Comparison of ENCODE assay signal across 8 mouse cellular contexts in genomic region chr11:72042631-72043030, GRCm38 (mm10). TPM values are rescaled to one million over a fixed set of nuclear protein-coding genes. Genes with fewer than 3 reads are reported as not detected.
DNase-seq lines count a peak whose midpoint lies in the region; ATAC-seq and TF ChIP-seq lines count a peak whose summit lies in the region.

No protein-coding gene starts in this region.

- peak overlapping the region; percentile 85 for H3K4me2 ChIP-seq in liver, embryonic 12.5 days

- WGBS in cerebellum, adult 2 months, result 1% methylated on average over 14 of the region's 14 CpGs
- WGBS in thymus, adult 2 months, result 12% methylated on average over 14 of the region's 14 CpGs
- WGBS in liver, embryonic 12.5 days (ENCODE audit: insufficient replicate concordance), result 3% methylated on average over 14 of the region's 14 CpGs

- TF ChIP-seq CTCF in cerebellum, adult 2 months (IDR thresholded peaks at IDR 0.05; ENCODE audit: borderline replicate concordance, insufficient read depth, low read depth, low read length), result no peak
- TF ChIP-seq CTCF in thymus, adult 2 months (IDR thresholded peaks at IDR 0.05; ENCODE audit: borderline replicate concordance, control insufficient read depth, extremely low read depth, insufficient read depth, low read length, poor library complexity), result no peak

- no peak for DNase-seq in cerebellum, adult 2 months
- DNase-seq in cerebellum, adult 11-12 months, result no peak
- no peak for DNase-seq in thymus, adult 2 months
- DNase-seq in thymus, postnatal 36 days, result no peak
- no peak for DNase-seq in spleen, postnatal 10 days (ENCODE audit: low spot score in 2 of 2)
- no peak for DNase-seq in left cerebral cortex, postnatal 10 days (ENCODE audit: extremely low spot score in 1 of 2, low spot score in 2 of 2)
- no peak for DNase-seq in gastrocnemius, postnatal 36 days

- no peaks in the 10 kb centered on the region for H3K27me3 ChIP-seq in cerebellum, adult 2 months (ENCODE audit: control insufficient read depth, insufficient read depth, low read length)
- no peaks in the 10 kb centered on the region for H3K27me3 ChIP-seq in thymus, adult 2 months (ENCODE audit: control insufficient read depth, insufficient read depth, low read length)
- peaks cover 18% of the 10 kb centered on the region for H3K27me3 ChIP-seq in liver, embryonic 12.5 days (replicated peaks)

- peak overlapping the region; percentile 55 for H3K9ac ChIP-seq in liver, embryonic 12.5 days

- TF ChIP-seq POLR2A in cerebellum, adult 2 months (IDR thresholded peaks at IDR 0.05; ENCODE audit: borderline replicate concordance, insufficient read depth, low read length), result no peak
- TF ChIP-seq POLR2A in thymus, adult 2 months (IDR thresholded peaks at IDR 0.05; ENCODE audit: control insufficient read depth, extremely low read depth, insufficient read depth, low read length, poor library complexity), result no peak

- no peak overlapping the region for H3K27ac ChIP-seq in cerebellum, adult 2 months (ENCODE audit: insufficient read depth, low read length)
- no peak overlapping the region for H3K27ac ChIP-seq in thymus, adult 2 months (ENCODE audit: control insufficient read depth, insufficient read depth, low read length)
- H3K27ac ChIP-seq in liver, embryonic 12.5 days, result no peak overlapping the region

- peak overlapping the region; percentile 51 for H3K4me3 ChIP-seq in cerebellum, adult 2 months (replicated peaks; ENCODE audit: insufficient read depth, low read depth, low read length)
- H3K4me3 ChIP-seq in thymus, adult 2 months (ENCODE audit: control insufficient read depth, insufficient read depth, low read length), result peak overlapping the region; percentile 85
- peak overlapping the region; percentile 65 for H3K4me3 ChIP-seq in liver, embryonic 12.5 days

- ATAC-seq in liver, embryonic 12.5 days, result no peak

- no peaks in the 10 kb centered on the region for H3K36me3 ChIP-seq in thymus, adult 2 months (ENCODE audit: control insufficient read depth, insufficient read depth, low read length)
- H3K36me3 ChIP-seq in liver, embryonic 12.5 days, result peaks cover 17% of the 10 kb centered on the region; the same call in 1 of the 2 replicates

- intact Hi-C loops in left cerebral cortex, postnatal 10 days (cut with DNase I), result no loop called here
- intact Hi-C loops in gastrocnemius, postnatal 36 days (cut with DNase I), result no loop called here

- H3K4me1 ChIP-seq in cerebellum, adult 2 months (ENCODE audit: control insufficient read depth, insufficient read depth, low read length), result 0 out of 2 replicates have a peak, but pooled peaks cover 5% of the 10 kb centered on the region
- peaks cover 27% of the 10 kb centered on the region for H3K4me1 ChIP-seq in thymus, adult 2 months (replicated peaks; ENCODE audit: control insufficient read depth, insufficient read depth, low read length)
- peaks cover 37% of the 10 kb centered on the region for H3K4me1 ChIP-seq in liver, embryonic 12.5 days

- H3K9me3 ChIP-seq in liver, embryonic 12.5 days (replicated peaks), result no peaks in the 10 kb centered on the region

RNA-seq across cellular contexts. Expression of gene Pimreg, which starts 0.8 kb away (rescaled TPM):
- polyA plus RNA-seq in cerebellum, adult 2 months (2012; rRNA removed), result 0.08 and 0.32 TPM in 2 replicates
- polyA plus RNA-seq in thymus, adult 2 months (2012; rRNA removed), result 40.8 and 48.0 TPM in 2 replicates
- 43.2 and 44.2 TPM in 2 replicates for polyA plus RNA-seq in liver, embryonic 12.5 days (2016; fragmentation: Nextera tagmentation; extraction: Ambion mirVana)
- 1 to 10 TPM; 2.8 to 3.7 TPM for total RNA-seq in left cerebral cortex, postnatal 10 days (2021)
- total RNA-seq in gastrocnemius, postnatal 36 days (2021), result under 1 TPM; 0.62 to 0.71 TPM

RNA-seq across cellular contexts. Expression of gene Aipl1, which starts 5.3 kb away (rescaled TPM):
- 0.28 and 0.30 TPM in 2 replicates for polyA plus RNA-seq in cerebellum, adult 2 months (2012; rRNA removed)
- 0.54 and 0.89 TPM in 2 replicates for polyA plus RNA-seq in thymus, adult 2 months (2012; rRNA removed)
- polyA plus RNA-seq in liver, embryonic 12.5 days (2016; fragmentation: Nextera tagmentation; extraction: Ambion mirVana), result 0.13 and 0.19 TPM in 2 replicates
- under 1 TPM in 1 of 2 experiments, not detected in 1; 0.24 TPM for total RNA-seq in left cerebral cortex, postnatal 10 days (2021)
- total RNA-seq in gastrocnemius, postnatal 36 days (2021), result not detected

Comparison
In these comparisons a context has a peak if more than half of its experiments do, and no peak if none do; other contexts are left out.
1. RNA of gene Pimreg, which starts 0.8 kb away (polyA plus RNA-seq): 43.2 to 44.2 TPM in liver, embryonic 12.5 days and 40.8 to 48.0 TPM in thymus, adult 2 months; 0.08 to 0.32 TPM in cerebellum, adult 2 months; every median in the first group is over 10 times any median in the second.
2. Peak in every context shown above with its lines, with median percentiles within 50 percentile points of each other: H3K4me3 ChIP-seq.